Mouse (Mus musculus) pancreas, adult 10 weeks (tissue): ENCODE data around the gene Plxnb2. TPM values are rescaled to one million over a fixed set of nuclear protein-coding genes. Genes with fewer than 3 reads are reported as not detected.

Experiments
- polyA plus RNA-seq: library from polyadenylated mRNA; stranded (reverse); fragments of 350-450 nt; fragmentation: Illumina TruSeq; extraction: RNeasy Lipid Tissue Mini Kit (QIAGEN cat#74804); gene quantifications from one replicate; pipeline ENCODE4 v1.2.3, GENCODE M21; 2015; ENCODE audit warnings: low read depth, low replicate concordance; ENCODE audit not compliant: insufficient read depth

Plxnb2 gene
- 43.0 TPM for polyA plus RNA-seq

DNA sequence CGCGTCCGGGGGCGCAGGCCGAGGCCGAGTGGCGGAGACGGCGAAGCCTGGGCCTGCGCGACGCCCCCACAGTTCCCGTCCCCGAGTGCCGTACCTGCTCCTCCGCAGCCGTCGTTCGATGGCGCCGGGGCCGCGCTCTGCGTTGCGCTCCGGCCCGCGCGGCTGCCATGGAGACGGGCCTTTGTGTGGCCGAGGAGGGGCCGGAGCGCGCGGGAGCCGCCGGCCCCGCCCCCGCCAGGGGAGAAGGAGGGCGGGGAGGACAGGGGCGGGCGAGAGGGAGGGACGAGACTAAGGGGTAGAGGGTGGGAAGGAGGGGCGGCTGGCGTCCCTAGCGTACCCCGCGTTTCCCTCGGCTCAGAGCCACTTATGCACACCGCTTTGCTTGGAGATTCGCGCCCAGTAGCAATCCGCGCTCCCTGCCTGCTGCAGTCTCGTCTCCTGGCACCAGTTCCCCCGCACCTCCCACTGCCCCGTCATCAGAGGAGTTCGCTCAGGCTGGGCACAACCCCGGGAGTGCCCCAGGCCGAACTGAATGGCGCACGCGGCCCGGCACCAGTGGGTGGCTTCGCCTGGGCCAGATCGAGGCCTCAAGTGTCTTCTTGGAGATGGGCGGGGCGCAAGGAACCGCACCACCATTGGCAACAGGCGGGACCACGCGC is at the start of gene Plxnb2:
Gene Plxnb2 (minus strand): TSS at position 218 of the 659 bp plus-strand sequence.

DNA sequence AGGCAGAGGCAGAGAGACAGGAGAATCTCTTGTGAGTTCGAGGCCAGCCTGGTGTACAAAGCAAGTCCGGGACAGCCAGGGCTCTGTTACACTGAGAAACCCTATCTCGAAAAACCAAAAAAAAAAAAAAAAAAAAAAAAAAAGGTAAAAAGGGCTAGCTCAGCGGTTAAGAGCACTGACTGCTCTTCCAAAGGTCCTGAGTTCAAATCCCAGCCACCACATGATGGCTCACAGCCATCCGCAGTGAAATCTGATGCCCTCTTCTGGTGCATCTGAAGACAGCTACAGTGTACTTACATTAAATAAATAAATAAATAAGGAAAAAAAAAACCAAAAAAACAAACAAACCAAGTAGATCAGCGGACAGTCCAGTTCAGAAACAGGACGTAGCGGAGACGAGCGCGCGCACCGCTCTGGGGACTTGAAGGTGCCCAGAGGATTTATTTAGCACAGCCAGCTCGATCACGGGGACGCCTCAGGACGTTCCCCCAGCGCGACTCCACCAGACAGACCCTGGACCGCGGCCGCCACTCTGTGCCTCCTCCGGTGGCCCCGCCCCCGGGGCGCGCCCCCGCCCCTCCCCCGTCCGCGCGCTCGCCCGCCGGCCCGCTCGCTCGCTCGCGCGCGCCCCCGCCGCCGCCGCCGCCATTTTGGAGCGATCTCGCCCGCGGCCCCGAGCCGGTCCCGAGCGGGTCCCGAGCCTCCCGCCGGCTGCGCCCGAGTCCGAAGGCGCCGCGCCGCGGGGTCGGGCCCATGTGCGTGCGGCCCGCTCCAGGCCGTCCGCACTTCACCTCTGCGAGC is 30.5 kb upstream of the Plxnb2 start, which contains the start of gene Ppp6r2:
Gene Ppp6r2 (plus strand): TSS at position 639 of the 801 bp plus-strand sequence.

GRCm38 (mm10) chr15:89196313-89196706 is 15.7 kb upstream of the Plxnb2 start, which contains the start of gene Dennd6b:
Dennd6b (minus strand) TSS chr15:89196496.

DNA sequence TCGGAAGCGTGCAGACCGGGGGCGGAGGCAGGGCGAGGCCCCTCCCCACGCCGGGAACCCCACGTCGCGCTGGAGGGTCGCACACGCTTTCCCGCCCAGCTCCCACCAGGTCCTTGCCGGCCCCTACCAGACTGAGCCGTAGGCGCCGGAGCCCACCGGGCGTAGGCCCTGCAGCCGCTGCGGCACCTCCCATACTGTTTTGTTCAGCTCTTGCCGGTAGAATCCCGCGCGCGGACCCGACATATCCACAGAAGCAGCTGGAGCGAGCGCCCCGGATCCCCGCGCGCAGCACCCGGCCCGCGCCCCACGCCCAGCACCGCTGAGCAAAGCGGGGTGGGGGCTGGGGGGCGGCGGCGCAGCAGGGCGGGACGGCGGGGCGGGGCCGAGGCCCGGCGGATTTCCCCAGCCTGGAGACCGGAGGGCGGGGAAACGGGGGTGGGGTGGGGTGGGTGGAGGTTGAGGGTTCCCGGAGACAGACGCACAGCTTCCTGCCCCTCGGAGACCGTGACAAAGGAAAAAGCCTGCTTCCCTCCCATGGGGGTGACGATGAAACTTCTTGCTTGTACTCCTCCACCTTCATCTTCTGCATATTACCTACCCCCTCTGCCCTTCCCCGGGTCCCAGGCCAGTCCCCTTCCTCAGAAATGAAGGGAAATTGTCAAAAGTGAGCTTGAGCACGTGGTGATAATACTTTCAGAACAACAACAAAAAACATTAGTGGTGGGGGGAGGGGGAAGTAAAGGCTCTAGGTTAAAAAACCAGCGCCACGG is 31.1 kb downstream of the Plxnb2 start, which contains the start of gene Mapk11:
Gene Mapk11 (minus strand): TSS at position 358 of the 770 bp plus-strand sequence.

GRCm38 (mm10) chr15:89140659-89141252 is 39.8 kb downstream of the Plxnb2 start, which contains the start of gene Mapk12:
Mapk12 (minus strand) TSS chr15:89140703.

GRCm38 (mm10) chr15:89128382-89129350 is 51.9 kb downstream of the Plxnb2 start, which contains the start of gene Hdac10:
Hdac10 (minus strand) TSS chr15:89128700.

GRCm38 (mm10) chr15:89122649-89123366 is 57.8 kb downstream of the Plxnb2 start, which contains the start of gene Tubgcp6:
Tubgcp6 (minus strand) TSS chr15:89123112.

Other genes with a start within 250 kb of the Plxnb2 start
- gene Ttll8, start 226.4 kb downstream of the Plxnb2 start, polyA plus RNA-seq = not detected
- gene Mlc1, start 201.8 kb downstream of the Plxnb2 start, polyA plus RNA-seq = not detected
- gene Mov10l1, start 197.9 kb downstream of the Plxnb2 start, polyA plus RNA-seq = not detected
- 0.24 TPM for gene Panx2, start 121.1 kb downstream of the Plxnb2 start, polyA plus RNA-seq
- gene Trabd, start 105.7 kb downstream of the Plxnb2 start, polyA plus RNA-seq = 72.7 TPM
- 10.0 TPM for gene Selenoo, start 91.7 kb downstream of the Plxnb2 start, polyA plus RNA-seq
- gene Tubgcp6, start 57.7 kb downstream of the Plxnb2 start, polyA plus RNA-seq = 4.2 TPM
- gene Hdac10, start 52.1 kb downstream of the Plxnb2 start, polyA plus RNA-seq = 20.9 TPM
- 13.8 TPM for gene Mapk12, start 40.1 kb downstream of the Plxnb2 start, polyA plus RNA-seq
- gene Mapk11, start 31.2 kb downstream of the Plxnb2 start, polyA plus RNA-seq = 2.7 TPM
- 6.1 TPM for gene Dennd6b, start 15.7 kb upstream of the Plxnb2 start, polyA plus RNA-seq
- 9.9 TPM for gene Ppp6r2, start 30.8 kb upstream of the Plxnb2 start, polyA plus RNA-seq
- gene Sbf1, start 134.5 kb upstream of the Plxnb2 start, polyA plus RNA-seq = 60.0 TPM
- 5.9 TPM for gene Adm2, start 141.9 kb upstream of the Plxnb2 start, polyA plus RNA-seq
- gene Miox, start 153.6 kb upstream of the Plxnb2 start, polyA plus RNA-seq = 1.4 TPM
- gene Lmf2, start 174.9 kb upstream of the Plxnb2 start, polyA plus RNA-seq = 18.2 TPM
- 17.1 TPM for gene Ncaph2, start 174.9 kb upstream of the Plxnb2 start, polyA plus RNA-seq
- gene Sco2, start 193.1 kb upstream of the Plxnb2 start, polyA plus RNA-seq = 2.7 TPM
- not detected for gene Tymp, start 196.3 kb upstream of the Plxnb2 start, polyA plus RNA-seq
- 1.9 TPM for gene Odf3b, start 198.5 kb upstream of the Plxnb2 start, polyA plus RNA-seq
- gene Klhdc7b, start 204.1 kb upstream of the Plxnb2 start, polyA plus RNA-seq = not detected
- gene Syce3, start 229.7 kb upstream of the Plxnb2 start, polyA plus RNA-seq = not detected
- 2.1 TPM for gene Cpt1b, start 245.1 kb upstream of the Plxnb2 start, polyA plus RNA-seq
- gene C730034F03Rik, start 248.8 kb upstream of the Plxnb2 start, polyA plus RNA-seq = not detected
- gene Gm44502, start 248.9 kb upstream of the Plxnb2 start, polyA plus RNA-seq = 0.54 TPM
- 86.9 TPM for gene Chkb, start 249.1 kb upstream of the Plxnb2 start, polyA plus RNA-seq